Comparison of ENCODE assay signal across 34 mouse cellular contexts in genomic region chr10:52376422-52376821, GRCm38 (mm10). TPM values are rescaled to one million over a fixed set of nuclear protein-coding genes. Genes with fewer than 3 reads are reported as not detected.
DNase-seq lines count a peak whose midpoint lies in the region; ATAC-seq and TF ChIP-seq lines count a peak whose summit lies in the region.
"Had no signal": no experiment of that assay in that cellular context is flagged by ENCODE, and none has a peak within 500 bp of the region (broad histone marks: within the 10 kb centered on the region; RNA-seq: fewer than 3 reads in every experiment).

No protein-coding gene starts in this region.

- peak in 1 of 2 experiments; percentile 20; a peak in 1 of 4 replicates for TF ChIP-seq EP300 in MEL (IDR thresholded peaks at IDR 0.05; ENCODE audit: low read depth in 1 of 2, low read length in 2 of 2)

- no peak for TF ChIP-seq CTCF in MEL (IDR thresholded peaks at IDR 0.05 in 2 of 3, conservative IDR thresholded peaks at IDR 0.05 in 1 of 3; ENCODE audit: control insufficient read depth in 1 of 3, insufficient read depth in 1 of 3, low read depth in 2 of 3, low read length in 3 of 3, poor library complexity in 1 of 3, severe bottlenecking in 1 of 3)

- ATAC-seq in megakaryocyte, adult 5-6 weeks (ENCODE audit: poor library complexity, severe bottlenecking), result peak; percentile 39; the same call in 1 of the 2 replicates
- ATAC-seq in neutrophil, adult 5-6 weeks (ENCODE audit: extremely low read depth, insufficient number of reproducible peaks, low FRiP score, poor library complexity, severe bottlenecking), result peak; percentile 62
- ATAC-seq in midbrain, embryonic 16.5 days, result no peak
- no peak for ATAC-seq in hindbrain, embryonic 13.5 days (ENCODE audit: low FRiP score)
- ATAC-seq: activated CD4-positive, CD25-positive, alpha-beta regulatory T cell, adult 4 months; forebrain, embryonic 13.5 days; forebrain, embryonic 16.5 days had no signal

- no peaks in the 10 kb centered on the region for H3K9me3 ChIP-seq in MEL (replicated peaks; ENCODE audit: insufficient read depth, low read length)
- no peaks in the 10 kb centered on the region for H3K9me3 ChIP-seq in midbrain, embryonic 16.5 days (replicated peaks; ENCODE audit: control insufficient read depth, low read length, poor library complexity, severe bottlenecking)
- H3K9me3 ChIP-seq in hindbrain, embryonic 13.5 days, result no peaks in the 10 kb centered on the region
- H3K9me3 ChIP-seq: forebrain, embryonic 10.5 days; forebrain, embryonic 13.5 days; heart, embryonic 10.5 days; heart, embryonic 13.5 days; hindbrain, embryonic 15.5 days had no signal

- peak; percentile 33 to 35 for DNase-seq in B cell, adult 2 months
- peak; percentile 64 for DNase-seq in MEL (ENCODE audit: low read depth, low spot score)
- no peak for DNase-seq in Muller cell, postnatal 12 days (ENCODE audit: inconsistent ontology term)
- DNase-seq: adrenal gland, adult 8-10 months; adrenal gland, postnatal 25 days; cerebellum, adult 11-12 months; cerebellum, adult 8-10 months; cerebellum, postnatal 10 days; cerebellum, postnatal 36 days; gastrocnemius, adult 2 months; gastrocnemius, postnatal 14 days; heart, adult 2 months; heart, postnatal 14 days; heart, postnatal 4 days had no signal

- H3K27ac ChIP-seq in MEL (ENCODE audit: control insufficient read depth, low read depth, low read length), result no peak overlapping the region
- H3K27ac ChIP-seq in midbrain, embryonic 16.5 days (ENCODE audit: low read length), result no peak overlapping the region
- H3K27ac ChIP-seq in hindbrain, embryonic 13.5 days, result no peak overlapping the region
- H3K27ac ChIP-seq: forebrain, embryonic 10.5 days; forebrain, embryonic 13.5 days; gastrocnemius, adult 2 months; heart, adult 2 months; heart, embryonic 10.5 days; heart, embryonic 13.5 days; hindbrain, embryonic 15.5 days had no signal

- no peak overlapping the region for H3K4me3 ChIP-seq in MEL (ENCODE audit: control insufficient read depth in 1 of 2, insufficient read depth in 1 of 2, low read depth in 2 of 2, low read length in 2 of 2)
- H3K4me3 ChIP-seq in midbrain, embryonic 16.5 days (ENCODE audit: low read depth, low read length), result no peak overlapping the region
- H3K4me3 ChIP-seq in hindbrain, embryonic 13.5 days, result no peak overlapping the region
- H3K4me3 ChIP-seq: forebrain, embryonic 10.5 days; forebrain, embryonic 13.5 days; gastrocnemius, adult 2 months; heart, adult 2 months; heart, embryonic 10.5 days; heart, embryonic 13.5 days; hindbrain, embryonic 15.5 days had no signal

- WGBS in midbrain, embryonic 16.5 days, result 93% methylated on average over 2 of the region's 2 CpGs
- 93% methylated on average over 2 of the region's 2 CpGs for WGBS in hindbrain, embryonic 13.5 days

- peaks cover 9 to 18% of the 10 kb centered on the region in 2 experiments for H3K4me1 ChIP-seq in MEL (ENCODE audit: control insufficient read depth in 1 of 2, insufficient read depth in 2 of 2, low read length in 2 of 2)
- peaks cover 22% of the 10 kb centered on the region for H3K4me1 ChIP-seq in midbrain, embryonic 16.5 days (ENCODE audit: control insufficient read depth, insufficient read depth, low read length)
- peaks cover 22% of the 10 kb centered on the region for H3K4me1 ChIP-seq in hindbrain, embryonic 13.5 days (replicated peaks)

- H3K9ac ChIP-seq in MEL (ENCODE audit: control insufficient read depth, low read depth, low read length, poor library complexity, severe bottlenecking), result no peak overlapping the region
- no peak overlapping the region for H3K9ac ChIP-seq in midbrain, embryonic 16.5 days (ENCODE audit: low read depth, low read length)
- H3K9ac ChIP-seq in hindbrain, embryonic 13.5 days, result no peak overlapping the region
- H3K9ac ChIP-seq: forebrain, embryonic 13.5 days; heart, embryonic 13.5 days; hindbrain, embryonic 15.5 days had no signal

- H3K79me2 ChIP-seq in MEL (ENCODE audit: control insufficient read depth, insufficient read depth, low read length, poor library complexity), result peaks cover 11% of the 10 kb centered on the region

- no peak for TF ChIP-seq POLR2A in MEL (IDR thresholded peaks at IDR 0.05; ENCODE audit: control insufficient read depth in 1 of 2, insufficient read depth in 1 of 2, low read depth in 1 of 2, low read length in 2 of 2, poor library complexity in 1 of 2)

- no peak for TF ChIP-seq RAD21 in MEL (IDR thresholded peaks at IDR 0.05; ENCODE audit: low read depth, low read length)

- H3K27me3 ChIP-seq in MEL (ENCODE audit: control insufficient read depth in 1 of 2, insufficient read depth in 2 of 2, low read length in 2 of 2), result no peaks in the 10 kb centered on the region
- H3K27me3 ChIP-seq in midbrain, embryonic 16.5 days (ENCODE audit: control insufficient read depth, insufficient read depth, low read depth, low read length), result no peaks in the 10 kb centered on the region
- no peaks in the 10 kb centered on the region for H3K27me3 ChIP-seq in hindbrain, embryonic 13.5 days
- H3K27me3 ChIP-seq: forebrain, embryonic 13.5 days; heart, embryonic 13.5 days; hindbrain, embryonic 15.5 days had no signal

- H3K36me3 ChIP-seq in MEL (ENCODE audit: control insufficient read depth in 1 of 2, insufficient read depth in 2 of 2, low read length in 2 of 2), result peaks cover 3 to 28% of the 10 kb centered on the region in 2 experiments; a peak in 3 of 4 replicates
- H3K36me3 ChIP-seq in midbrain, embryonic 16.5 days (ENCODE audit: control insufficient read depth, insufficient read depth, low read length), result no peaks in the 10 kb centered on the region
- no peaks in the 10 kb centered on the region for H3K36me3 ChIP-seq in hindbrain, embryonic 13.5 days
- H3K36me3 ChIP-seq: forebrain, embryonic 10.5 days; hindbrain, embryonic 15.5 days had no signal

- no peak overlapping the region for H3K4me2 ChIP-seq in midbrain, embryonic 16.5 days (ENCODE audit: low read length)
- H3K4me2 ChIP-seq in hindbrain, embryonic 13.5 days, result no peak overlapping the region
- H3K4me2 ChIP-seq: forebrain, embryonic 13.5 days; heart, embryonic 13.5 days; hindbrain, embryonic 15.5 days had no signal

TF ChIP-seq in MEL, 35 proteins besides CTCF, POLR2A, EP300 and RAD21:
- TF ChIP-seq MAX (IDR thresholded peaks at IDR 0.05; ENCODE audit: low read length) (no peak), GATA1 (IDR thresholded peaks at IDR 0.05; ENCODE audit: low read depth, low read length) (peak; percentile 6; the same call in 1 of the 2 replicates), UBTF (IDR thresholded peaks at IDR 0.05; ENCODE audit: borderline replicate concordance, insufficient read depth, low read depth, low read length) (no peak), ZKSCAN1 (IDR thresholded peaks at IDR 0.05; ENCODE audit: low read depth, low read length) (no peak), MAFK (IDR thresholded peaks at IDR 0.05; ENCODE audit: borderline replicate concordance, low read depth, low read length) (no peak)

RNA-seq across cellular contexts. Expression of gene Gopc, which starts 5.5 kb away (rescaled TPM):
- 6.2 and 6.4 TPM in 2 replicates for total RNA-seq in MEL (2012; rRNA removed)
- 1 to 10 TPM in 1 of 2 experiments, not detected in 1; 8.2 TPM for polyA plus RNA-seq in MEL (2012; ENCODE audit: insufficient read depth in 1 of 2, insufficient read length in 2 of 2, low read depth in 1 of 2, low replicate concordance in 2 of 2, missing spikeins in 1 of 2)
- total RNA-seq in megakaryocyte, adult 5-6 weeks (2015), result 15.8 and 17.0 TPM in 2 replicates
- 17.4 and 19.8 TPM in 2 replicates for total RNA-seq in megakaryocyte, adult 5-6 weeks (2017)
- total RNA-seq in neutrophil, adult 5-6 weeks (2017), result 46.0 and 52.3 TPM in 2 replicates
- 24.8 and 27.4 TPM in 2 replicates for polyA plus RNA-seq in midbrain, embryonic 16.5 days (2015; fragmentation: Nextera tagmentation; extraction: Ambion mirVana)
- polyA plus RNA-seq in hindbrain, embryonic 13.5 days (2015; fragmentation: Nextera tagmentation; extraction: Ambion mirVana), result 24.5 and 26.0 TPM in 2 replicates

RNA-seq across cellular contexts. Expression of gene Nepn, which starts 12.3 kb away (rescaled TPM):
- total RNA-seq in MEL (2012; rRNA removed), result 0.12 and 0.13 TPM in 2 replicates
- under 1 TPM in 1 of 2 experiments, not detected in 1; 0.17 TPM for polyA plus RNA-seq in MEL (2012; ENCODE audit: insufficient read depth in 1 of 2, insufficient read length in 2 of 2, low read depth in 1 of 2, low replicate concordance in 2 of 2, missing spikeins in 1 of 2)
- not detected in 2 replicates for total RNA-seq in megakaryocyte, adult 5-6 weeks (2015)
- not detected in 2 replicates for total RNA-seq in megakaryocyte, adult 5-6 weeks (2017)
- total RNA-seq in neutrophil, adult 5-6 weeks (2017), result not detected in 2 replicates
- not detected in 2 replicates for polyA plus RNA-seq in midbrain, embryonic 16.5 days (2015; fragmentation: Nextera tagmentation; extraction: Ambion mirVana)
- polyA plus RNA-seq in hindbrain, embryonic 13.5 days (2015; fragmentation: Nextera tagmentation; extraction: Ambion mirVana), result not detected in 2 replicates
- total RNA-seq: adrenal gland, adult 8-10 months; ES-E14; gastrocnemius, adult 2 months; gastrocnemius, postnatal 14 days had no signal
- polyA plus RNA-seq: activated CD4-positive, CD25-positive, alpha-beta regulatory T cell, adult 4 months; embryonic facial prominence, embryonic 11.5 days; embryonic facial prominence, embryonic 14.5 days; forebrain, embryonic 10.5 days; forebrain, embryonic 13.5 days; forebrain, embryonic 16.5 days; heart, embryonic 13.5 days; heart, embryonic 16.5 days; hindbrain, embryonic 11.5 days; hindbrain, embryonic 15.5 days had no signal

RNA-seq across cellular contexts. Expression of gene Gm26741, which starts 17.9 kb away (rescaled TPM):
- total RNA-seq in MEL (2012; rRNA removed), result not detected in 2 replicates
- polyA plus RNA-seq in MEL (2012; ENCODE audit: insufficient read depth in 1 of 2, insufficient read length in 2 of 2, low read depth in 1 of 2, low replicate concordance in 2 of 2, missing spikeins in 1 of 2), result not detected
- total RNA-seq in megakaryocyte, adult 5-6 weeks (2015), result not detected in 2 replicates
- total RNA-seq in megakaryocyte, adult 5-6 weeks (2017), result not detected in 2 replicates
- not detected in 2 replicates for total RNA-seq in neutrophil, adult 5-6 weeks (2017)
- polyA plus RNA-seq in midbrain, embryonic 16.5 days (2015; fragmentation: Nextera tagmentation; extraction: Ambion mirVana), result not detected in 2 replicates
- polyA plus RNA-seq in hindbrain, embryonic 13.5 days (2015; fragmentation: Nextera tagmentation; extraction: Ambion mirVana), result not detected in 2 replicates
- total RNA-seq: adrenal gland, adult 8-10 months; adrenal gland, postnatal 25 days; ES-E14; gastrocnemius, adult 2 months; gastrocnemius, postnatal 14 days; heart, adult 2 months; heart, postnatal 14 days; heart, postnatal 4 days had no signal
- polyA plus RNA-seq: activated CD4-positive, CD25-positive, alpha-beta regulatory T cell, adult 4 months; brain, embryonic 14.5 days; cortical plate, adult 2 months; embryonic facial prominence, embryonic 11.5 days; embryonic facial prominence, embryonic 14.5 days; forebrain, embryonic 10.5 days; forebrain, embryonic 13.5 days; forebrain, embryonic 16.5 days; gonadal fat pad, adult 2 months; heart, adult 2 months; heart, embryonic 10.5 days; heart, embryonic 13.5 days; heart, embryonic 16.5 days; hindbrain, embryonic 11.5 days; hindbrain, embryonic 15.5 days; intestine, embryonic 14.5 days had no signal

RNA-seq across cellular contexts. Expression of gene Nus1, which starts 40.9 kb away (rescaled TPM):
- 24.8 and 25.6 TPM in 2 replicates for total RNA-seq in MEL (2012; rRNA removed)
- polyA plus RNA-seq in MEL (2012; ENCODE audit: insufficient read depth in 1 of 2, insufficient read length in 2 of 2, low read depth in 1 of 2, low replicate concordance in 2 of 2, missing spikeins in 1 of 2), result 10 to 100 TPM; 43.5 to 52.4 TPM
- total RNA-seq in megakaryocyte, adult 5-6 weeks (2015), result 22.0 and 22.7 TPM in 2 replicates
- 18.7 and 19.6 TPM in 2 replicates for total RNA-seq in megakaryocyte, adult 5-6 weeks (2017)
- 18.9 and 26.0 TPM in 2 replicates for total RNA-seq in neutrophil, adult 5-6 weeks (2017)
- polyA plus RNA-seq in midbrain, embryonic 16.5 days (2015; fragmentation: Nextera tagmentation; extraction: Ambion mirVana), result 23.5 and 24.7 TPM in 2 replicates
- 17.8 and 18.6 TPM in 2 replicates for polyA plus RNA-seq in hindbrain, embryonic 13.5 days (2015; fragmentation: Nextera tagmentation; extraction: Ambion mirVana)

Comparison
In these comparisons a context has a peak if more than half of its experiments do, and no peak if none do; other contexts are left out.
1. ATAC-seq: peak in megakaryocyte, adult 5-6 weeks (single experiment) and neutrophil, adult 5-6 weeks (single experiment); none in midbrain, embryonic 16.5 days (single experiment) and hindbrain, embryonic 13.5 days (single experiment).